Mouse (Mus musculus) urinary bladder, postnatal 14 days (tissue): ENCODE data around the gene Espn.

Experiments
- DNase-seq: peaks from one replicate; pipeline ENCODE4 v3.0.0; 2021; ENCODE audit warnings: low spot score

The Espn gene

GRCm38 (mm10) chr4:152070494-152071396 is 81.4 kb downstream of the Espn start:
- no peak for DNase-seq
